Mouse (Mus musculus) stomach, postnatal 0 days (tissue): ENCODE measurements around the gene Bcl11a.

Experiments used
- CTCF ChIP-seq: IDR thresholded peaks from 2 replicates; pipeline ENCODE4 v1.5.1; 2016; ENCODE audit warnings: antibody characterized with exemption, low read depth, mild to moderate bottlenecking, moderate library complexity
- EP300 ChIP-seq: optimal IDR thresholded peaks from 2 replicates; pipeline ENCODE3; 2016; ENCODE audit warnings: antibody characterized with exemption

- TF ChIP-seq CTCF (no peak), EP300 (no peak)
These were observed 63.8 kb downstream of the Bcl11a start for GRCm38 (mm10) chr11:24141479-24142251.
